Mouse (Mus musculus): ENCODE measurements around the gene Zfhx2. TPM values are rescaled to one million over a fixed set of nuclear protein-coding genes. Genes with fewer than 3 reads are reported as not detected.

Zfhx2 gene
- polyA plus RNA-seq (2012; rRNA removed) = 2.0 and 2.7 TPM in 2 replicates

DNA sequence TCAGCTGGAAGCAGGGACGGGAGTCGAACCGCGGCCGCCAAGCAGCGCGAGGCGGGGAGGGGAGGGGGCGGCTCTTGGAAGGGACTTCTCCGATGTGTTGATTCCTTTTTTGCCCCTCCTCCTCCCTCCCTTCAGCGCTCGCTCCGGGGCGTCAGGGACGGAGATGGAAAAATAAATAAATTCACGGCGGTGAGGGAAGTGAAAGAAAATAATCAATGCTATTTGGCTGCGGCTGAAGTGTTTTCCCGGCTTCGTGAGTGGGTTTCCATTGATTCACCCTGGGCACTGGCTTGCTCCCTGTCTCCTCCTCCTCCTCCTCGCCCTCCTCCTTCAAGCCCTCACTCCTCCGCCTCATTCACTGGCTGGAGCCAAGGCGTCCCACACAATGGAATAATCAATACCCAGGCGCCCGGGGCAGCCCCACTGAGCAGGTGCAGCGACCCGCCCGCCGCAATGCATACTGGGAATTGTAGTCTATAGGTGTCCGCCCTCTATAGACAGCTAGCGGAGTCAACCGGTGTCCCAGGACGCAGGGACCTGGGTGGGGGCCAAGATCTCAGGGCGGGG, at the start of gene Zfhx2:
Gene Zfhx2 (minus strand): TSS at position 314 of the 567 bp plus-strand sequence.

DNA sequence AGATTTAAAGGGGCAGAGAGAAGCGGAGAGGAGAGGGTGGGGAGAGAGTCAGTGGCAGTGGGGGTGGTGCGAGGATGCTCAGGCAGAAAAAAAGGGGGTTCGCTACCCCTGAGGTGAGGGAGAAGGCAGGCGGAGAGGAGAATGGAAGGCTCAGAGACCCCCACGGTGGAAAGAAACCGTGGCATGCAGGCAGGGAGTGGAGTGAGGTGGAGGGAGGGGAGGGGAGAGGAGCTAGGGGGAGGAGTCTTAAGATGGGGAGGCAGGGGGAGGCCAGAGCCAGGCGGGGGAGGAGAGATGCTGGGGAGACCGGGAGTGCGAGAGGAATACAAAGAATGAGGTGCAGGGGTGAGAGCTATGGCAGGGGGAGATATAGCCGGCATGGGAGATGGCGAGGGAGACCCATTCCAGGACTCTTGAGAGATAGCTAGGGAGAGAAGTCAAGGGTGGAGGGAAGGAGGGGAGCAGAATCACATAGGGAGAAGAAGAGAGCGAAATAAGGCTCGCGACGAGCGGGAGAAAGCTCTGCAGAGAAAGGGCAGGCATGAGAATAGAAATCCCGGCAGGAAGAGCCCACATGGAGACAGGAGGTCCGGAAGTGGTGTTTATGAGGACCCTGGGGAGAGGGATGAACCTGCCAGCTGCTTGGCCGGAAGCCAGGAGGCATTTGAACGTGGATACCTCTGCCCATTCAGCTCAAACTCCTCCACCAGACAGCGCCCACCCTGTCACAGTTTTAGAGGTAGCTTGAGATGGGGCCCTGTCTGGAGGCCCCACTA, 24.5 kb upstream of the Zfhx2 start, which contains the start of gene Jph4:
Gene Jph4 (minus strand): TSS at position 511 of the 776 bp plus-strand sequence.

DNA sequence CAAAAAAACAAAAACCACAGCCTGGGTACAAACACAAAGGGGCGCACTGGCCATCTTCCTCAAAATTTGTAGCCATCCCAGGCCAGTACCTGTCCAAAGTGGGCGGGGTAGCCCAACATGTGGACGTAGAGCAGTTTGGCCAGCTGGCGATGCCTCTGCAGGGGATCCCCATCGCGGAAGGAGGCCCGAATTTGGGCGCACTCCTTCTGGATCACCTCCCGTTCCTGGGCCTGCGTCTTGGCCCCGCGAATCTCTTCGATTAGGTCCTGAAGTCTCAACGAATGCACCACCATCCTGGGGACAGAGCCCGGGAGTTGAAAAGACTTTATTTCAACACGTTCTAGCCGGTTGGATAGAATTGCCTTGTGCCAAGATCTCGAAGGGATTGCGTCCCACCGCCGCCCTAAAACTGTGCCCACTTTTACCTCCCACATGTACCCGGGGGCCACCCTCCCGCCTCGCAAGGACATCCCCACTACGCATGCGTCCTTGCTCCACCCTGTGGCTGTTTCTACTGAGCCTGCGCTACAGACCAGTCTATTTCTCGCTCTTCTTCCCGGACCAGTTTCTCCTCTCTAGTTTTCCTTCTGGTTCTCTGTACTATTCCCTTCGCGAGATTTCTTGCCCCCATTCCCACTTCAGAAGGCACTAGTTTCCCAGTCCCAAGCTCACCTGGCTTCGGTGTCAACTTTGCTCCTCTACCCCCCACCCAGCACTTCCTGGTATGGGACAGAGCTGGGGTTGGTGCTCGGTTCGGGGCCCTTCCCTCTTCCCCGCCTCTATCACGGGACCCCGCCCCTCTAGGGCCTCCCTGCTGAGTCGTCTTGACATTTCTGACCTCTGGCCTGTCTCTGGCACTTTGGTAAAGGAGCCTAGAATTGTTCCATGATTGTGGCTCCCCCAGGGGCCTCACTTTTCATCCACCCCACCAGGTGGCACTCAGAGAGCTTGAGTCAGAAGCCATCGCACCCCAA, 14.0 kb upstream of the Zfhx2 start, which contains the start of gene Ap1g2:
Gene Ap1g2 (minus strand): TSS at position 758 of the 974 bp plus-strand sequence.

DNA sequence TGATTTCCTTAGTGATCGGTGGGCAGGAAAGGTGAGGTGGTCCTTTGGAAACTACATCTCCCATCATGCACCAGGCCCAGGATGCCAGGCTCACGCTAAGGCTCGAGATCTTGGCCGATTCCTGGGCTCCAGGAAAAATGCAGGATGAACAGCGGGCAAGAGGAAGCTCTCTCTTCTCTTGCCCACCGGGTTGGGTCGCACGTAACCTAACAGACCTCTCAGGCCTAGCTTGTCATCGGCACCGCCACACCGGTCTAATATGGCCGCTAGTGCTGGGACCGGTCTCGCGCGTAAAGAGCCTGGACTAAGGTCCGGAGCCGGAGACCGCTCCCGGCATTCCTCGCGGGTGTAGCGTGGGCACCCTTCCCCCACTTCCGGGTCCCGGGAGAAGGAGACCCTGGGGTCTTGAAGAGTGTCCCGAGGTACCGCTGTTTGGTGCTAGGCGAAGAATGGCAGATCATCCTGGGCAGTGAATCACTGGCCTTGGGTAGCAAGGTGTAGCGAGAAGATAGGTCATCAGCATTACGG, 2.6 kb upstream of the Zfhx2 start, which contains the start of gene Thtpa:
Gene Thtpa (plus strand): TSS at position 81 of the 528 bp plus-strand sequence.

DNA sequence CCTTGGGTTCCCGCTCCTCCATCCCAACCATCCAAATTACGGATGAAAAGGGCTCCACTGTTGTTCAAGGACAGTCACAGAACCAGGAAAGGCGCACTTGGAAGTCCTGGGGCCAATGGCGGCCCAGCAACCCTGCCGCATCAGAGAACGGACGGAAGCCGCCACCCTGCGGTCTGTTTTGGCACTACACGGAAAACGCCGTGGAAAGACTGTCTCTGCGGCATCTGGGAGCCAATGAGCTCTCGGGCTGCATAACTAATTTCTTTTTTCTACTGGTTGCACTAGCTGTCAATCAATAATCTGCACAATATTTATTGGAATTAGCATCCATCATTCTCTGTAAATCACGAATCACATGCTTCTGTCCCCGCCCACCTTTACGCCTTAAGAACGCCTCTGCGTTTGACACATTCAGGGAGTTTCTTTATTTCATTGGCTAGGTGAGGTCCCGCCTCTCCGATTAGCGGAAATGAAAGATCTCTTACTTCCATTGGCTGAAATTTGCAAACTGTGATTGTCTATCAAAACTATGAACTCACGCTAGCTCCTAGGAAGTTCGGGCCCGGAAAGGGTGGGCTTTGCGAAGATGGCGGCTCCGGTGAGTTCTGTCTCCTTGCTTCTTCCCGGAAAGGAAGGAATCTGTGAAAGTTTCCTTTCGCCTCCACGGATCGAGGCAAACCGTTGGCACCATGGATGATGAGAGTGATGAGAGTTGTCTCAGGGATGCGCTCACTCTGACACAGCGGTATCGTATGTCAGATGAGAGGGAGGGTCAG, 76.9 kb downstream of the Zfhx2 start, which contains the start of gene Ngdn:
Gene Ngdn (plus strand): TSS at position 464 of the 776 bp plus-strand sequence.

Other genes starting within 250 kb of the Zfhx2 start
- gene Homez, start 221.4 kb downstream of the Zfhx2 start, polyA plus RNA-seq (2012; rRNA removed) = 2.2 and 4.0 TPM in 2 replicates
- gene Ppp1r3e, start 214.8 kb downstream of the Zfhx2 start, polyA plus RNA-seq (2012; rRNA removed) = 19.1 and 22.7 TPM in 2 replicates
- 57.4 and 72.3 TPM in 2 replicates for gene Bcl2l2, start 208.9 kb downstream of the Zfhx2 start, polyA plus RNA-seq (2012; rRNA removed)
- 10.2 and 19.3 TPM in 2 replicates for gene Gm20521, start 208.9 kb downstream of the Zfhx2 start, polyA plus RNA-seq (2012; rRNA removed)
- 56.7 and 65.4 TPM in 2 replicates for gene Pabpn1, start 199.8 kb downstream of the Zfhx2 start, polyA plus RNA-seq (2012; rRNA removed)
- gene Slc22a17, start 179.2 kb downstream of the Zfhx2 start, polyA plus RNA-seq (2012; rRNA removed) = 30.7 and 38.2 TPM in 2 replicates
- 13.0 and 13.8 TPM in 2 replicates for gene Efs, start 166.2 kb downstream of the Zfhx2 start, polyA plus RNA-seq (2012; rRNA removed)
- 0.67 and 0.92 TPM in 2 replicates for gene Il25, start 159.6 kb downstream of the Zfhx2 start, polyA plus RNA-seq (2012; rRNA removed)
- 2.8 and 3.5 TPM in 2 replicates for gene Cmtm5, start 156.1 kb downstream of the Zfhx2 start, polyA plus RNA-seq (2012; rRNA removed)
- gene Myh6, start 125.4 kb downstream of the Zfhx2 start, polyA plus RNA-seq (2012; rRNA removed) = 0.06 TPM in 1 of 2 replicates, not detected in the other
- gene Gm17428, start 115.4 kb downstream of the Zfhx2 start, polyA plus RNA-seq (2012; rRNA removed) = not detected in 2 replicates
- gene Myh7, start 97.7 kb downstream of the Zfhx2 start, polyA plus RNA-seq (2012; rRNA removed) = 0.05 and 0.32 TPM in 2 replicates
- 9.1 and 11.1 TPM in 2 replicates for gene Ngdn, start 76.9 kb downstream of the Zfhx2 start, polyA plus RNA-seq (2012; rRNA removed)
- 5.6 and 6.1 TPM in 2 replicates for gene Thtpa, start 2.5 kb upstream of the Zfhx2 start, polyA plus RNA-seq (2012; rRNA removed)
- 65.8 and 73.0 TPM in 2 replicates for gene Ap1g2, start 14.3 kb upstream of the Zfhx2 start, polyA plus RNA-seq (2012; rRNA removed)
- gene Jph4, start 24.6 kb upstream of the Zfhx2 start, polyA plus RNA-seq (2012; rRNA removed) = 5.5 and 7.1 TPM in 2 replicates
- not detected in 2 replicates for gene Dhrs2, start 129.7 kb upstream of the Zfhx2 start, polyA plus RNA-seq (2012; rRNA removed)